Mouse (Mus musculus) intestine, embryonic 14.5 days (tissue): ENCODE data around the gene Upk2. TPM values are rescaled to one million over a fixed set of nuclear protein-coding genes. Genes with fewer than 3 reads are reported as not detected.
A peak's percentile ranks its signal among the peaks of the same experiment; 100 is the strongest.
"Not testable (repeated sequence)": the region's sequence is repeated elsewhere in the genome, so short reads cannot be mapped to it uniquely, and the experiment has no call there.

Source experiments
- ATAC-seq: fragments of 200-750 bp; cut with Nextera tagmentation; replicated peaks from 2 replicates; pipeline ENCODE4 v1.8.0; 2017; ENCODE audit warnings: low read depth, moderate number of reproducible peaks, moderate TSS enrichment, moderate library complexity; ENCODE audit not compliant: low FRiP score, low TSS enrichment
- DNase-seq: peaks from one replicate; pipeline ENCODE4 v3.0.0-alpha.2; 2018; ENCODE audit warnings: low spot score
- H3K27ac ChIP-seq: fragments of 300-500 bp; sonication (generic); 2 replicates; pipeline ENCODE4 v1.5.1; 2014; ENCODE audit warnings: low read depth, mild to moderate bottlenecking, control low read depth
- H3K27me3 ChIP-seq: fragments of 300-500 bp; sonication (generic); replicated peaks from 2 replicates; pipeline ENCODE4 v1.6.1; 2014; ENCODE audit warnings: low read length, control low read depth; ENCODE audit not compliant: control insufficient read depth, insufficient read depth
- H3K36me3 ChIP-seq: fragments of 300-500 bp; sonication (generic); 2 replicates; pipeline ENCODE4 v1.6.1; 2014; ENCODE audit warnings: low read length, control low read depth; ENCODE audit not compliant: control insufficient read depth, insufficient read depth
- H3K4me1 ChIP-seq: fragments of 300-500 bp; sonication (generic); replicated peaks from 2 replicates; pipeline ENCODE4 v1.6.1; 2014; ENCODE audit warnings: low read length, control low read depth, mixed read lengths; ENCODE audit not compliant: control insufficient read depth, insufficient read depth
- H3K4me2 ChIP-seq: fragments of 300-500 bp; sonication (generic); 2 replicates; pipeline ENCODE4 v1.6.1; 2014; ENCODE audit warnings: low read length
- H3K4me3 ChIP-seq: fragments of 300-500 bp; sonication (generic); 2 replicates; pipeline ENCODE4 v1.5.1; 2014; ENCODE audit warnings: low read depth, low read length, control low read depth, mixed read lengths
- H3K9ac ChIP-seq: fragments of 300-500 bp; sonication (generic); 2 replicates; pipeline ENCODE4 v1.6.1; 2014; ENCODE audit warnings: mild to moderate bottlenecking, low read length
- H3K9me3 ChIP-seq: fragments of 300-500 bp; sonication (generic); 2 replicates; pipeline ENCODE4 v1.6.1; 2016; ENCODE audit warnings: low read length, control low read depth; ENCODE audit not compliant: control insufficient read depth
- WGBS: fragments of 180-500 bp; shearing (Covaris S2); extraction: QIAGEN DNeasy Blood & Tissue Kit; methylation state at CpG from one replicate; pipeline ENCODE4 v1.1.7; 2014; 5-methylcytosine and 5-hydroxymethylcytosine counted together
- polyA plus RNA-seq: library from polyadenylated mRNA; unstranded; fragments of >200 nt; fragmentation: Nextera tagmentation; extraction: Ambion mirVana; gene quantifications from 2 replicates; pipeline ENCODE4 v1.2.1, GENCODE M21; 2014

Upk2 gene
- polyA plus RNA-seq, 1 experiment from 2014 or later, result 2.3 TPM

GRCm38 (mm10) chr9:44457035-44457742 lies 2.4 kb upstream of the Upk2 start:
- no peaks in the 10 kb centered on the region for H3K36me3 ChIP-seq
- no peaks in the 10 kb centered on the region for H3K27me3 ChIP-seq
- H3K27ac ChIP-seq, result no peak overlapping the region
- no peak overlapping the region for H3K9ac ChIP-seq
- 0 out of 2 replicates have a peak, but pooled peaks cover 4% of the 10 kb centered on the region for H3K4me1 ChIP-seq
- no peak overlapping the region for H3K4me2 ChIP-seq
- H3K4me3 ChIP-seq, result no peak overlapping the region
- no peaks in the 10 kb centered on the region for H3K9me3 ChIP-seq
- WGBS, result 4% methylated on average over 11 of the region's 11 CpGs
- DNase-seq, result peak; percentile 69
- 0 out of 2 replicates have a peak, but pooled peaks have one; percentile 38 for ATAC-seq

- H3K9me3 ChIP-seq, result no peaks in the 10 kb centered on the region
- DNase-seq (peak; percentile 95), ATAC-seq (peak; percentile 79)
- no peak overlapping the region for H3K9ac ChIP-seq
- 0 out of 2 replicates have a peak, but pooled peaks cover 4% of the 10 kb centered on the region for H3K4me1 ChIP-seq
- no peak overlapping the region for H3K4me3 ChIP-seq
- H3K36me3 ChIP-seq, result no peaks in the 10 kb centered on the region
- H3K27me3 ChIP-seq, result no peaks in the 10 kb centered on the region
- H3K27ac ChIP-seq, result no peak overlapping the region
- WGBS, result 7% methylated on average over 14 of the region's 14 CpGs
- H3K4me2 ChIP-seq, result no peak overlapping the region
These were observed 465 bp downstream of the Upk2 start for GRCm38 (mm10) chr9:44454132-44454890.

DNA sequence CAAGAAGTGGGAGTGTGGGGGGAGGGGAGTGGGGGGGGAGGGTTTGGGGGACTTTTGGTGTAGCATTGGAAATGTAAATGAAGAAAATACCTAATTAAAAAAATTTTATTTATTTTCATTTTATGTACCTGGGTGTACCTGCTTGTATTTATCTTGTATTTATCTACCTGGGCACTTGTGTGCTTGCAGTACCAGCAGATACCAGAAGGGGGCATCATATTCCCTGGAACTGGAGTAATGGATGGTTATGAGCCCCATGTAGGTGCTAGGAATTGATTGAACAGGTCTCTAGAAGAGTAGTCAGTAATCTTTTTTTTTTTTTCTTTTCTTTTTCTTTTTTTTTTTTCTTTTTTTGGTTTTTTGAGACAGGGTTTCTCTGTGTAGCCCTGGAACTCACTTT lies 4.4 kb downstream of the Upk2 start:
- H3K9ac ChIP-seq, result no peak overlapping the region
- DNase-seq, result no peak
- no peak overlapping the region for H3K4me2 ChIP-seq

GRCm38 (mm10) chr9:44444402-44445025 lies 10.3 kb downstream of the Upk2 start:
- H3K4me3 ChIP-seq, ATAC-seq, H3K27ac ChIP-seq, H3K36me3 ChIP-seq, DNase-seq, H3K9ac ChIP-seq, H3K27me3 ChIP-seq, H3K4me2 ChIP-seq, H3K4me1 ChIP-seq, H3K9me3 ChIP-seq: not testable (repeated sequence)
- WGBS, result 87% methylated on average over 7 of the region's 7 CpGs

More for the DNA sequence above, 4.4 kb downstream of the Upk2 start:
- H3K4me1 ChIP-seq, result no peaks in the 10 kb centered on the region
- H3K27me3 ChIP-seq, result no peaks in the 10 kb centered on the region
- no peaks in the 10 kb centered on the region for H3K36me3 ChIP-seq
- no peak for ATAC-seq
- no peaks in the 10 kb centered on the region for H3K9me3 ChIP-seq
- H3K4me3 ChIP-seq, result no peak overlapping the region
- no peak overlapping the region for H3K27ac ChIP-seq

- H3K9me3 ChIP-seq, result no peaks in the 10 kb centered on the region
- no peak within 1 kb of the TSS for H3K27ac ChIP-seq
- H3K4me1 ChIP-seq, result no peaks in the 10 kb centered on the region
- no peak for ATAC-seq
- H3K36me3 ChIP-seq, result no peaks in the 10 kb centered on the region
- no peak within 1 kb of the TSS for H3K4me3 ChIP-seq
- no peaks in the 10 kb centered on the region for H3K27me3 ChIP-seq
- no peak within 1 kb of the TSS for H3K9ac ChIP-seq
- DNase-seq, result no peak
- H3K4me2 ChIP-seq, result no peak within 1 kb of the TSS
- WGBS, result 71% methylated on average over 19 of the region's 19 CpGs
These were observed 13.8 kb downstream of the Upk2 start, which contains the start of gene Foxr1 for GRCm38 (mm10) chr9:44440961-44441360. TSS of gene Foxr1 (minus strand) at chr9:44441136.

- Histone ChIP-seq H3K4me3 (no peak overlapping the region), H3K27me3 (no peaks in the 10 kb centered on the region), H3K36me3 (no peaks in the 10 kb centered on the region), H3K9me3 (no peaks in the 10 kb centered on the region), H3K27ac (no peak overlapping the region), H3K9ac (no peak overlapping the region), H3K4me2 (no peak overlapping the region), H3K4me1 (no peaks in the 10 kb centered on the region)
- 73% methylated on average over 6 of the region's 6 CpGs for WGBS
- ATAC-seq (no peak), DNase-seq (no peak)
These were observed 19.0 kb downstream of the Upk2 start for GRCm38 (mm10) chr9:44435747-44436146.

DNA sequence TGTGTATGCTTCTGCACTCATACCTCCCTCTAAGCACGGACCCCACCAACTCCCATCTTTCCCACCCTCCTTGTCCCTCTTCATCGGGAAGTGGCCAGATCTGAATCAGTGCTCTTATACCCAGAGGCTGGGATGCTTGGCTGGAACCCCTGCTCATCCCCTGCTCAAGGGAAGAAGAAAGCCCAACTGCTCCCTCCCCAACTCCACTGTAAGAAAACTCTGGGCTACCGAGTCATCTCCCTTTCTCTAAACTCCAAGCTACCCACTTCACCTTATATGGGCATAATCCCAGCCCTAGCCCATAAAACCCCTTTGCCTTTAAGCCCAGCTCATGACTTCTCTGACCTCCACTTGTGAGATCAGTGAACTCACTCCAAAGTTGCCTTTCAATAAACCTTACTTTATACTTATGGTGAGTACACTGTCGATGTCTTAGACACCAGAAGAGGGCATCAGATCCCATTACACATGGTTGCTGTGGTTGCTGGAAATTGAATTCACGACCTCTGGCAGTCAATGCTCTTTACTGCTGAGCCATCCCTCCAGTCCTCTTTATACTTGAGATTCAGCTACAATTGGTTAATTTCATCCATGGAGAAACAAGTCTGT lies 22.1 kb downstream of the Upk2 start:
- Histone ChIP-seq H3K4me1 (no peaks in the 10 kb centered on the region), H3K27me3 (no peaks in the 10 kb centered on the region), H3K27ac (no peak overlapping the region), H3K9me3 (no peaks in the 10 kb centered on the region), H3K9ac (no peak overlapping the region), H3K4me3 (no peak overlapping the region), H3K4me2 (no peak overlapping the region), H3K36me3 (no peaks in the 10 kb centered on the region)
- ATAC-seq (no peak), DNase-seq (no peak)
- 45% methylated on average over 5 of the region's 5 CpGs for WGBS

- ATAC-seq, result no peak
- Histone ChIP-seq H3K9me3 (no peaks in the 10 kb centered on the region), H3K27ac (no peak overlapping the region), H3K4me3 (no peak overlapping the region), H3K4me2 (no peak overlapping the region), H3K27me3 (no peaks in the 10 kb centered on the region), H3K36me3 (no peaks in the 10 kb centered on the region), H3K4me1 (no peaks in the 10 kb centered on the region), H3K9ac (no peak overlapping the region)
- 77% methylated on average over 4 of the region's 4 CpGs for WGBS
- DNase-seq, result no peak
These were observed 31.2 kb downstream of the Upk2 start for GRCm38 (mm10) chr9:44423576-44423975.
